Mouse (Mus musculus): ENCODE data around the gene Zfp74. TPM values are rescaled to one million over a fixed set of nuclear protein-coding genes. Genes with fewer than 3 reads are reported as not detected.
A peak's percentile ranks its signal among the peaks of the same experiment; 100 is the strongest.

The Zfp74 gene
- polyA plus RNA-seq, 1 experiment from 2014 or later: 16.6 TPM

- Histone ChIP-seq H3K4me1 (ENCODE audit: control insufficient read depth, insufficient read depth, low read length) (0 out of 2 replicates have a peak, but pooled peaks cover 2% of the 10 kb centered on the region), H3K27me3 (ENCODE audit: control insufficient read depth, insufficient read depth, low read length) (no peaks in the 10 kb centered on the region), H3K9me3 (ENCODE audit: control insufficient read depth, low read length) (no peaks in the 10 kb centered on the region), H3K4me3 (ENCODE audit: low read depth, low read length) (peak within 1 kb of the TSS; percentile 85), H3K36me3 (ENCODE audit: control insufficient read depth, insufficient read depth, low read length) (peaks cover 11% of the 10 kb centered on the region; the same call in 1 of the 2 replicates), H3K4me2 (ENCODE audit: low read depth, severe bottlenecking) (peak within 1 kb of the TSS; percentile 67), H3K27ac (replicated peaks; ENCODE audit: low read depth, low read length) (peak within 1 kb of the TSS; percentile 92), H3K9ac (ENCODE audit: low read length) (peak within 1 kb of the TSS; percentile 85)
- ATAC-seq (ENCODE audit: insufficient number of reproducible peaks, low FRiP score, low TSS enrichment, low read depth) (peak; percentile 93), DNase-seq (ENCODE audit: low spot score) (peak; percentile 96)
- under 1% methylated on average over 62 of the region's 62 CpGs for WGBS
These were observed 29.9 kb upstream of the Zfp74 start, which contains the start of gene Zfp568 for GRCm38 (mm10) chr7:29983690-29984380. Gene Zfp568 (plus strand): TSS chr7:29983955.

GRCm38 (mm10) chr7:29983340-29983689 lies 29.4 kb upstream of the Zfp74 start:
- ATAC-seq (ENCODE audit: insufficient number of reproducible peaks, low FRiP score, low TSS enrichment, low read depth) (no peak), DNase-seq (ENCODE audit: low spot score) (no peak)
- Histone ChIP-seq H3K9ac (ENCODE audit: low read length) (peak overlapping the region; percentile 85), H3K27me3 (ENCODE audit: control insufficient read depth, insufficient read depth, low read length) (no peaks in the 10 kb centered on the region), H3K4me3 (ENCODE audit: low read depth, low read length) (peak overlapping the region; percentile 85), H3K4me2 (ENCODE audit: low read depth, severe bottlenecking) (peak overlapping the region; percentile 67), H3K4me1 (ENCODE audit: control insufficient read depth, insufficient read depth, low read length) (0 out of 2 replicates have a peak, but pooled peaks cover 2% of the 10 kb centered on the region), H3K36me3 (ENCODE audit: control insufficient read depth, insufficient read depth, low read length) (peaks cover 11% of the 10 kb centered on the region; the same call in 1 of the 2 replicates), H3K27ac (replicated peaks; ENCODE audit: low read depth, low read length) (peak overlapping the region; percentile 92), H3K9me3 (ENCODE audit: control insufficient read depth, low read length) (no peaks in the 10 kb centered on the region)
- WGBS: 1% methylated on average over 8 of the region's 8 CpGs

- Histone ChIP-seq H3K9ac (ENCODE audit: low read length) (peak overlapping the region; percentile 85), H3K9me3 (ENCODE audit: control insufficient read depth, low read length) (no peaks in the 10 kb centered on the region), H3K4me3 (ENCODE audit: low read depth, low read length) (peak overlapping the region; percentile 85), H3K4me1 (ENCODE audit: control insufficient read depth, insufficient read depth, low read length) (0 out of 2 replicates have a peak, but pooled peaks cover 2% of the 10 kb centered on the region), H3K36me3 (ENCODE audit: control insufficient read depth, insufficient read depth, low read length) (peaks cover 8% of the 10 kb centered on the region; the same call in 1 of the 2 replicates), H3K27ac (replicated peaks; ENCODE audit: low read depth, low read length) (peak overlapping the region; percentile 92), H3K4me2 (ENCODE audit: low read depth, severe bottlenecking) (peak overlapping the region; percentile 67), H3K27me3 (ENCODE audit: control insufficient read depth, insufficient read depth, low read length) (no peaks in the 10 kb centered on the region)
- 28% methylated on average over 6 of the region's 6 CpGs for WGBS
- ATAC-seq (ENCODE audit: insufficient number of reproducible peaks, low FRiP score, low TSS enrichment, low read depth) (no peak), DNase-seq (ENCODE audit: low spot score) (no peak)
These were observed 29.0 kb upstream of the Zfp74 start for GRCm38 (mm10) chr7:29982931-29983330.

GRCm38 (mm10) chr7:29982341-29982740 lies 28.5 kb upstream of the Zfp74 start:
- peaks cover 4% of the 10 kb centered on the region; the same call in 1 of the 2 replicates for H3K36me3 ChIP-seq (ENCODE audit: control insufficient read depth, insufficient read depth, low read length)
- H3K4me3 ChIP-seq (ENCODE audit: low read depth, low read length): no peak overlapping the region
- H3K27me3 ChIP-seq (ENCODE audit: control insufficient read depth, insufficient read depth, low read length): no peaks in the 10 kb centered on the region
- no peak overlapping the region for H3K4me2 ChIP-seq (ENCODE audit: low read depth, severe bottlenecking)
- H3K9me3 ChIP-seq (ENCODE audit: control insufficient read depth, low read length): no peaks in the 10 kb centered on the region
- no peak overlapping the region for H3K9ac ChIP-seq (ENCODE audit: low read length)
- ATAC-seq (ENCODE audit: insufficient number of reproducible peaks, low FRiP score, low TSS enrichment, low read depth): no peak
- no peak for DNase-seq (ENCODE audit: low spot score)
- no peak overlapping the region for H3K27ac ChIP-seq (replicated peaks; ENCODE audit: low read depth, low read length)
- H3K4me1 ChIP-seq (ENCODE audit: control insufficient read depth, insufficient read depth, low read length): 0 out of 2 replicates have a peak, but pooled peaks cover 2% of the 10 kb centered on the region
- 80% methylated on average over 4 of the region's 4 CpGs for WGBS

- DNase-seq (ENCODE audit: low spot score): no peak
- H3K36me3 ChIP-seq (ENCODE audit: control insufficient read depth, insufficient read depth, low read length): 0 out of 2 replicates have a peak, but pooled peaks cover 2% of the 10 kb centered on the region
- 79% methylated on average over 3 of the region's 3 CpGs for WGBS
- no peaks in the 10 kb centered on the region for H3K9me3 ChIP-seq (ENCODE audit: control insufficient read depth, low read length)
- no peaks in the 10 kb centered on the region for H3K27me3 ChIP-seq (ENCODE audit: control insufficient read depth, insufficient read depth, low read length)
- no peak for ATAC-seq (ENCODE audit: insufficient number of reproducible peaks, low FRiP score, low TSS enrichment, low read depth)
- H3K9ac ChIP-seq (ENCODE audit: low read length): no peak overlapping the region
- H3K4me3 ChIP-seq (ENCODE audit: low read depth, low read length): no peak overlapping the region
- no peak overlapping the region for H3K27ac ChIP-seq (replicated peaks; ENCODE audit: low read depth, low read length)
- H3K4me2 ChIP-seq (ENCODE audit: low read depth, severe bottlenecking): no peak overlapping the region
- H3K4me1 ChIP-seq (ENCODE audit: control insufficient read depth, insufficient read depth, low read length): 0 out of 2 replicates have a peak, but pooled peaks cover 2% of the 10 kb centered on the region
These were observed 28.0 kb upstream of the Zfp74 start for GRCm38 (mm10) chr7:29981860-29982259.

GRCm38 (mm10) chr7:29981455-29981854 lies 27.6 kb upstream of the Zfp74 start:
- Histone ChIP-seq H3K4me2 (ENCODE audit: low read depth, severe bottlenecking) (no peak overlapping the region), H3K27me3 (ENCODE audit: control insufficient read depth, insufficient read depth, low read length) (no peaks in the 10 kb centered on the region), H3K4me1 (ENCODE audit: control insufficient read depth, insufficient read depth, low read length) (0 out of 2 replicates have a peak, but pooled peaks cover 2% of the 10 kb centered on the region), H3K9ac (ENCODE audit: low read length) (no peak overlapping the region), H3K9me3 (ENCODE audit: control insufficient read depth, low read length) (no peaks in the 10 kb centered on the region), H3K27ac (replicated peaks; ENCODE audit: low read depth, low read length) (no peak overlapping the region), H3K4me3 (ENCODE audit: low read depth, low read length) (no peak overlapping the region), H3K36me3 (ENCODE audit: control insufficient read depth, insufficient read depth, low read length) (0 out of 2 replicates have a peak, but pooled peaks cover 2% of the 10 kb centered on the region)
- ATAC-seq (ENCODE audit: insufficient number of reproducible peaks, low FRiP score, low TSS enrichment, low read depth) (no peak), DNase-seq (ENCODE audit: low spot score) (no peak)
- WGBS: 54% methylated on average over 5 of the region's 5 CpGs

GRCm38 (mm10) chr7:29980761-29981160 lies 26.9 kb upstream of the Zfp74 start:
- Histone ChIP-seq H3K4me3 (ENCODE audit: low read depth, low read length) (no peak overlapping the region), H3K9ac (ENCODE audit: low read length) (no peak overlapping the region), H3K27ac (replicated peaks; ENCODE audit: low read depth, low read length) (no peak overlapping the region), H3K9me3 (ENCODE audit: control insufficient read depth, low read length) (no peaks in the 10 kb centered on the region), H3K4me2 (ENCODE audit: low read depth, severe bottlenecking) (no peak overlapping the region), H3K27me3 (ENCODE audit: control insufficient read depth, insufficient read depth, low read length) (no peaks in the 10 kb centered on the region), H3K36me3 (ENCODE audit: control insufficient read depth, insufficient read depth, low read length) (0 out of 2 replicates have a peak, but pooled peaks cover 2% of the 10 kb centered on the region), H3K4me1 (ENCODE audit: control insufficient read depth, insufficient read depth, low read length) (0 out of 2 replicates have a peak, but pooled peaks cover 2% of the 10 kb centered on the region)
- ATAC-seq (ENCODE audit: insufficient number of reproducible peaks, low FRiP score, low TSS enrichment, low read depth) (no peak), DNase-seq (ENCODE audit: low spot score) (no peak)
- WGBS: 100% methylated on average over 1 of the region's 1 CpGs

- Histone ChIP-seq H3K9ac (ENCODE audit: low read length) (no peak overlapping the region), H3K4me1 (ENCODE audit: control insufficient read depth, insufficient read depth, low read length) (no peaks in the 10 kb centered on the region), H3K27ac (replicated peaks; ENCODE audit: low read depth, low read length) (no peak overlapping the region), H3K4me2 (ENCODE audit: low read depth, severe bottlenecking) (no peak overlapping the region), H3K4me3 (ENCODE audit: low read depth, low read length) (no peak overlapping the region), H3K27me3 (ENCODE audit: control insufficient read depth, insufficient read depth, low read length) (no peaks in the 10 kb centered on the region), H3K9me3 (ENCODE audit: control insufficient read depth, low read length) (no peaks in the 10 kb centered on the region), H3K36me3 (ENCODE audit: control insufficient read depth, insufficient read depth, low read length) (no peaks in the 10 kb centered on the region)
- ATAC-seq (ENCODE audit: insufficient number of reproducible peaks, low FRiP score, low TSS enrichment, low read depth) (no peak), DNase-seq (ENCODE audit: low spot score) (no peak)
- WGBS: 84% methylated on average over 9 of the region's 9 CpGs
These were observed 16.8 kb upstream of the Zfp74 start for GRCm38 (mm10) chr7:29970686-29971085.
